Mouse (Mus musculus): Measurements from ENCODE around the gene Fuom.

GRCm38 (mm10) chr7:140081408-140082241 is 20.6 kb downstream of the Fuom start:
- no peak for TF ChIP-seq GATA1 (IDR thresholded peaks at IDR 0.05; ENCODE audit: borderline replicate concordance, low read length)
- TF ChIP-seq FLI1 (IDR thresholded peaks at IDR 0.05; ENCODE audit: low read length) = no peak
